Mouse (Mus musculus) kidney, adult 11 months (tissue): Measurements from ENCODE around the gene Rubcn.
"Not testable (repeated sequence)": the region's sequence is repeated elsewhere in the genome, so short reads cannot be mapped to it uniquely, and the experiment has no call there.

ENCODE experiments used
- DNase-seq: peaks from one replicate; pipeline ENCODE4 v3.0.0; 2022

The Rubcn gene

GRCm38 (mm10) chr16:32877343-32878156 is at the start of gene Rubcn, which contains the start of gene Fyttd1:
Gene Rubcn, minus strand, starts transcription at chr16:32877766.
Gene Fyttd1, plus strand, starts transcription at chr16:32877500.
- peak; percentile 96 for DNase-seq

- DNase-seq = no peak
Measured at GRCm38 (mm10) chr16:32927044-32927443, 49.5 kb upstream of the Rubcn start.

GRCm38 (mm10) chr16:32926629-32927028 is 49.1 kb upstream of the Rubcn start:
- not testable (repeated sequence) for DNase-seq

GRCm38 (mm10) chr16:32915292-32916068 is 37.9 kb upstream of the Rubcn start:
- no peak for DNase-seq

- peak; percentile 90 for DNase-seq
Measured at GRCm38 (mm10) chr16:32913937-32914881, 36.6 kb upstream of the Rubcn start, which contains the start of gene Lrch3. Gene Lrch3, plus strand, starts transcription at chr16:32914100.

- DNase-seq = no peak
Measured at GRCm38 (mm10) chr16:32913212-32913611, 35.6 kb upstream of the Rubcn start.

GRCm38 (mm10) chr16:32906727-32907126 is 29.2 kb upstream of the Rubcn start:
- DNase-seq = peak; percentile 31

GRCm38 (mm10) chr16:32906186-32906585 is 28.6 kb upstream of the Rubcn start:
- no peak for DNase-seq

GRCm38 (mm10) chr16:32902051-32902428 is 24.5 kb upstream of the Rubcn start:
- no peak for DNase-seq

GRCm38 (mm10) chr16:32901360-32902050 is 23.9 kb upstream of the Rubcn start:
- no peak for DNase-seq

- DNase-seq = no peak
Measured at GRCm38 (mm10) chr16:32896126-32896525, 18.6 kb upstream of the Rubcn start.

- DNase-seq = no peak
Measured at GRCm38 (mm10) chr16:32889881-32890280, 12.3 kb upstream of the Rubcn start.

GRCm38 (mm10) chr16:32887996-32888395 is 10.4 kb upstream of the Rubcn start:
- no peak for DNase-seq

GRCm38 (mm10) chr16:32881538-32881937 is 4.0 kb upstream of the Rubcn start:
- DNase-seq = no peak

GRCm38 (mm10) chr16:32878972-32879926 is 1.7 kb upstream of the Rubcn start:
- DNase-seq = no peak

- peak; percentile 26 for DNase-seq
Measured at GRCm38 (mm10) chr16:32878157-32878598, 612 bp upstream of the Rubcn start.

- no peak for DNase-seq
Measured at GRCm38 (mm10) chr16:32876831-32877230, 735 bp downstream of the Rubcn start.

- DNase-seq = peak; percentile 23
Measured at GRCm38 (mm10) chr16:32875847-32876246, 1.7 kb downstream of the Rubcn start.

- DNase-seq = not testable (repeated sequence)
Measured at GRCm38 (mm10) chr16:32875281-32875680, 2.3 kb downstream of the Rubcn start.

GRCm38 (mm10) chr16:32873366-32873765 is 4.2 kb downstream of the Rubcn start:
- no peak for DNase-seq

- no peak for DNase-seq
Measured at GRCm38 (mm10) chr16:32870231-32870630, 7.3 kb downstream of the Rubcn start.
